Comparison of ENCODE assay signal across 9 mouse cellular contexts in the genomic region with DNA sequence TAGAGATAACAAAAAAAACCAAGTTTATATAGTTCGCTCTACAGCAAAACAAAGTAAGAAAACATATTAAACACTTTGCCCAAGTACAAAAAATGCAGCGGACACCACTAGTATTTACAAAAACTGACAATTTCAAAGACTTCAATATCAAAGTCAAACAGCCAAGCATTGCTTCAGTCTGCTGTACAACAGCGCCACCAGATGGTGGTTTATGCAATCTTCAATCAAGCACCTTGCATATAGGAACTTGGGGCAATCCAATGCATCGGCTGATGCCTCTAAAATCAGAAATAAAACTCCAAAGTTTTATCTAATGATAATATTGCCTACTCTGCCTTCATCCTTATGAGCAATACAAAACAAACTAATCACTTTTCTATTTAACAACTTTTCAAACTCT. TPM values are rescaled to one million over a fixed set of nuclear protein-coding genes. Genes with fewer than 3 reads are reported as not detected.
DNase-seq lines count a peak whose midpoint lies in the region; ATAC-seq lines count a peak whose summit lies in the region.
"Had no signal": no experiment of that assay in that cellular context is flagged by ENCODE, and none has a peak within 500 bp of the region (broad histone marks: within the 10 kb centered on the region; RNA-seq: fewer than 3 reads in every experiment).

No protein-coding gene starts in this region.

- H3K27me3 ChIP-seq in liver, embryonic 12.5 days (replicated peaks), result no peaks in the 10 kb centered on the region
- H3K27me3 ChIP-seq in intestine, embryonic 15.5 days (replicated peaks), result no peaks in the 10 kb centered on the region

- no peak overlapping the region for H3K4me3 ChIP-seq in liver, embryonic 12.5 days
- no peak overlapping the region for H3K4me3 ChIP-seq in intestine, embryonic 15.5 days (replicated peaks)
- H3K4me3 ChIP-seq: myocyte had no signal

- no peak overlapping the region for H3K27ac ChIP-seq in liver, embryonic 12.5 days
- no peak overlapping the region for H3K27ac ChIP-seq in intestine, embryonic 15.5 days

- DNase-seq in liver, result peak; percentile 57
- peak; percentile 33 for DNase-seq in Muller cell, postnatal 12 days (ENCODE audit: inconsistent ontology term)
- peak; percentile 20 for DNase-seq in cerebellum, adult 8-10 months
- peak; percentile 7 for DNase-seq in gastrocnemius, postnatal 25 days
- DNase-seq in left cerebral cortex, postnatal 25 days (ENCODE audit: low spot score in 2 of 2), result peak; percentile 51 to 57
- DNase-seq in retina, adult 2 months (ENCODE audit: low read depth, low spot score), result peak; percentile 42

- H3K36me3 ChIP-seq in liver, embryonic 12.5 days, result peaks cover 15% of the 10 kb centered on the region
- H3K36me3 ChIP-seq in intestine, embryonic 15.5 days, result no peaks in the 10 kb centered on the region

- no peaks in the 10 kb centered on the region for H3K9me3 ChIP-seq in liver, embryonic 12.5 days (replicated peaks)
- no peaks in the 10 kb centered on the region for H3K9me3 ChIP-seq in intestine, embryonic 15.5 days

- intact Hi-C loops in left cerebral cortex, postnatal 25 days (cut with DNase I), result loop anchor here (5.0 kb wide), 1 partner anchor 500 kb away; no protein-coding TSS in a partner anchor

- H3K4me1 ChIP-seq in liver, embryonic 12.5 days, result no peaks in the 10 kb centered on the region
- H3K4me1 ChIP-seq in intestine, embryonic 15.5 days (replicated peaks), result no peaks in the 10 kb centered on the region

- ATAC-seq in liver, embryonic 12.5 days, result no peak
- ATAC-seq in intestine, embryonic 15.5 days, result no peak

- 67% methylated on average over 4 of the region's 4 CpGs for WGBS in liver, embryonic 12.5 days (ENCODE audit: insufficient replicate concordance)
- WGBS in intestine, embryonic 15.5 days, result 67% methylated on average over 4 of the region's 4 CpGs

- no peak overlapping the region for H3K4me2 ChIP-seq in liver, embryonic 12.5 days
- no peak overlapping the region for H3K4me2 ChIP-seq in intestine, embryonic 15.5 days (replicated peaks)

- no peak overlapping the region for H3K9ac ChIP-seq in liver, embryonic 12.5 days
- H3K9ac ChIP-seq in intestine, embryonic 15.5 days, result no peak overlapping the region

RNA-seq across cellular contexts. Expression of gene Gm10306, which starts 38.7 kb away (rescaled TPM):
- 0.26 TPM in 1 of 2 replicates, not detected in the other for polyA plus RNA-seq in liver, embryonic 12.5 days (2016; fragmentation: Nextera tagmentation; extraction: Ambion mirVana)
- not detected for total RNA-seq in gastrocnemius, postnatal 25 days (2021)
- total RNA-seq in left cerebral cortex, postnatal 25 days (2021), result not detected
- polyA plus RNA-seq in intestine, embryonic 15.5 days (2015; fragmentation: Nextera tagmentation; extraction: Ambion mirVana), result 0.72 TPM in 1 of 2 replicates, not detected in the other
- polyA plus RNA-seq: myocyte had no signal

RNA-seq across cellular contexts. Expression of gene Caap1, which starts 39.0 kb away (rescaled TPM):
- polyA plus RNA-seq in liver, embryonic 12.5 days (2016; fragmentation: Nextera tagmentation; extraction: Ambion mirVana), result 18.2 and 18.8 TPM in 2 replicates
- 1 to 10 TPM; 2.7 to 3.0 TPM for total RNA-seq in gastrocnemius, postnatal 25 days (2021)
- total RNA-seq in left cerebral cortex, postnatal 25 days (2021), result 10 to 100 TPM; 11.3 to 12.1 TPM
- polyA plus RNA-seq in intestine, embryonic 15.5 days (2015; fragmentation: Nextera tagmentation; extraction: Ambion mirVana), result 13.7 and 16.3 TPM in 2 replicates

Comparison
In these comparisons a context has a peak if more than half of its experiments do, and no peak if none do; other contexts are left out.
1. DNase-seq: peak in every context shown above with its lines; median percentile 57 in liver; 54 in left cerebral cortex, postnatal 25 days; 42 in retina, adult 2 months; 33 in Muller cell, postnatal 12 days; 20 in cerebellum, adult 8-10 months; 7 in gastrocnemius, postnatal 25 days.